Mouse (Mus musculus): ENCODE data around the gene Glb1.
"Not testable (repeated sequence)": the region's sequence is repeated elsewhere in the genome, so short reads cannot be mapped to it uniquely, and the experiment has no call there.

Gene Glb1

GRCm38 (mm10) chr9:114400949-114401684 lies at the start of gene Glb1, which contains the start of gene Tmppe:
Gene Glb1 (plus strand): TSS chr9:114401076.
Gene Tmppe (plus strand): TSS chr9:114401105.
- in situ Hi-C loops (cut with MboI, MseI): no loop called here

DNA sequence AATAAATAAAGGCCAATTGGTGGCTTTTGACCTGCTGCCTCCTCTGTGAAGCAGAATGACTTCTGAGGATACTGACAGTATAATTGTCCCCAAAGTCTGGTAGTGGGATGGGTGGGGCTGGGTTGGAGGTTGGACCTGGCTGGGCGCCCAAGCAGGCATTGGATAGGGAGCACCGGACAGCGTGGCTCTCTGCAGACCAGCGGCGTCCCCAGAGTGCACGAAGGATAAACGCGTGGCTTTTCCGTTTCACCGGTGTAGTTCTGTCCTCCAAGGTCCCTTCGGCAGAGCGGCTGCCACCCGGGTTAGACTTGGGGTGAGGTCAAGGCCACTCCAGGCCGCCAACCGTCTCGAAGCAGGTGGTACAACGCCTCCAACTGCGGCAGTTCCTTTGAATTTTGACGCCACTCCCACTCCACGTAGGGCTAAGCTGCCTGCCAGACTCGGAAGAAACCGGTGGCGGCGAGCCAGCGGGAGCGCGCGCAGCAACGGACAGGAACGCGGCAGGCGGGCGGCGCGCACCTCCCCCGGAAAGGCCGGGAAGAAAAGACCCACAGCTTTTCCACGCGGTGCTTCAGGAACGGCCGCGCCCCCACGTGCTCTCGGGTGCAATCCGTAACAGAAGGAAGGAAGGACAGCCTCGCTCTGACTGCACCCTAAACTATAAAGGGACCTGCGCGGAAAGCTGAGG lies 32.9 kb upstream of the Glb1 start:
- in situ Hi-C loops (cut with MboI, MseI): no loop called here

GRCm38 (mm10) chr9:114368471-114368858 lies 32.4 kb upstream of the Glb1 start:
- in situ Hi-C loops (cut with MboI, MseI): no loop called here

GRCm38 (mm10) chr9:114369389-114369788 lies 31.5 kb upstream of the Glb1 start:
- in situ Hi-C loops (cut with MboI, MseI): not testable (repeated sequence)

- in situ Hi-C loops (cut with MboI, MseI): loop anchor here (5.0 kb wide), 1 partner anchor 279 kb away; no protein-coding TSS in a partner anchor
Observed at GRCm38 (mm10) chr9:114371717-114372116, 29.2 kb upstream of the Glb1 start.

- in situ Hi-C loops (cut with MboI, MseI): no loop called here
Observed at GRCm38 (mm10) chr9:114375276-114375962, 25.5 kb upstream of the Glb1 start.

- in situ Hi-C loops (cut with MboI, MseI): no loop called here
Observed at GRCm38 (mm10) chr9:114377168-114377567, 23.7 kb upstream of the Glb1 start.

DNA sequence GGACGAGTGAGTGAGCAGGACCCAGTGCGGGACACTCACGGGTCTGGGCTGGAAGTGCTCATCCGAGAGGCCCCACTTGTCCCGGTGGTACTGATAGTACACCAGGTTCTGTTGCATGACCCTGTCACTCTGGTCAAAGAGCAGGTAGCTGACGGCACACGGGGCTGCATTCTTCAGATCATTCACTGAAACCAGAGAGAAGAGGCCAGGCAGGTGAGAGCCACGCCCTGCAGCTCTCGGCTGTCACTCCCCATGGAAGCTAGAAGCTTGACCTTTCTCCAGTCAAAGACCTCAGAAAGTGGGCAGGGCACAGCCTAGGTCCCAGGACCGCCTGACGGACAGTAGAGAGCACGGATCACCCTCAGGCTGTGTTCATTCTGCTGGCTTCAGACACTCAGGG lies 21.0 kb upstream of the Glb1 start:
- in situ Hi-C loops (cut with MboI, MseI): loop anchor here (5.0 kb wide), 1 partner anchor 63 kb away; no protein-coding TSS in a partner anchor

GRCm38 (mm10) chr9:114380881-114381733 lies 19.8 kb upstream of the Glb1 start:
- in situ Hi-C loops (cut with MboI, MseI): loop anchor here (5.0 kb wide), 1 partner anchor 64 kb away; no protein-coding TSS in a partner anchor

- in situ Hi-C loops (cut with MboI, MseI): loop anchor here (5.0 kb wide), 1 partner anchor 66 kb away; no protein-coding TSS in a partner anchor
Observed at GRCm38 (mm10) chr9:114382936-114383710, 17.8 kb upstream of the Glb1 start.

GRCm38 (mm10) chr9:114384691-114385090 lies 16.2 kb upstream of the Glb1 start:
- in situ Hi-C loops (cut with MboI, MseI): loop anchor here (5.0 kb wide), 1 partner anchor 67 kb away; no protein-coding TSS in a partner anchor

GRCm38 (mm10) chr9:114385160-114385559 lies 15.7 kb upstream of the Glb1 start:
- in situ Hi-C loops (cut with MboI, MseI): no loop called here

DNA sequence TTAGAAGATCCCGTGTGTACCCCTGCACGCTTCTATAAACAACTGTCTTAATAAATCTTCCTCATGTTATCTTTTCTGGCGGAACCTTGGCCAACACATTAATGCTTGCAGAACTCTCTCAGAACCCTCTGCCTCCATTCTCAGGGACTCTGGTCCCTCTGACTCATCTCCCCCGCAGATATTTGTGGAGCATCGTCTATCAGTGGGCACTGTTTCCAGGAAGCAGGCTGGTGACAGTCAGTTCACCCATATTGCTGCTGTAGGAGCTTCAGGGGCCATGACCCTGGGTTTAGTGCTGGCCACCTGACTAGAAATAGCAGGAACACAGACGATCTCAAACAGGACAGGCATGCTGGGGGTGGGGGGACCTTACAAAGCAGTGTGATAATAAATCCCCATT lies 13.8 kb upstream of the Glb1 start:
- in situ Hi-C loops (cut with MboI, MseI): no loop called here

DNA sequence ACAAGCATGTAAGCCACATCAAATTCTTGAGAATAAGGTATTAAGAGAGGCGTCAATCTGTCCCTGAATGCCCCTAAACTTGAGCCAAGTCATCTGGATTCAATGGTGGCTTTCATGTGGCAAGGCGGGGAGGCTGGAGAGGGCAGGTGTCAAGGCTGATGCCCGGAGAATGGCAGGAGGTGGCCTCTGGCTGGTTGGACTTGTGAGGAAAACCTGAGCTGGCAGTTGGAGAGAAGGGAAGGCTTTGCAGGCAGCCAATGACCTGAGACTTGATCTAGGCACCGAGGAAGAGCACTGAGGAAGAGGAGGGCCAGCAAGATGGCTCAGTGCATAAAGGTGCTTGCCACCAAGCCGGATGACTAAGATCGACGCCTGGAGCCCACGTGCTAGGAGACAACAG lies 12.6 kb upstream of the Glb1 start:
- in situ Hi-C loops (cut with MboI, MseI): no loop called here

GRCm38 (mm10) chr9:114388701-114389370 lies 12.0 kb upstream of the Glb1 start:
- in situ Hi-C loops (cut with MboI, MseI): no loop called here

- in situ Hi-C loops (cut with MboI, MseI): no loop called here
Observed at GRCm38 (mm10) chr9:114389371-114389904, 11.4 kb upstream of the Glb1 start.

GRCm38 (mm10) chr9:114389905-114390748 lies 10.7 kb upstream of the Glb1 start, which contains the start of gene Crtap:
Gene Crtap (minus strand): TSS chr9:114390675.
- in situ Hi-C loops (cut with MboI, MseI): no loop called here

- in situ Hi-C loops (cut with MboI, MseI): no loop called here
Observed at GRCm38 (mm10) chr9:114390749-114391075, 10.2 kb upstream of the Glb1 start.

GRCm38 (mm10) chr9:114394136-114394535 lies 6.7 kb upstream of the Glb1 start:
- in situ Hi-C loops (cut with MboI, MseI): not testable (repeated sequence)
